Mouse (Mus musculus) megakaryocyte, embryonic 14.5 days (primary cell): Measurements from ENCODE around the gene Lct.

Experiments
- FLI1 ChIP-seq: IDR thresholded peaks from 2 replicates; pipeline ENCODE4 v1.6.1; 2012; ENCODE audit warnings: low read length, inconsistent platforms, mixed read lengths
- GATA1 ChIP-seq: IDR thresholded peaks from 3 replicates; pipeline ENCODE4 v1.6.1; 2012; ENCODE audit warnings: mixed read lengths, low read length, inconsistent platforms, borderline replicate concordance

- TF ChIP-seq FLI1, result no peak
- TF ChIP-seq GATA1, result no peak
Observed at GRCm38 (mm10) chr1:128282924-128283323, 45.2 kb downstream of the Lct start.
